Mouse (Mus musculus) forelimb bud, embryonic 11.5 days (tissue): ENCODE measurements at regions not wholly inside any gene's neighbourhood (a gene's known extent, or its start where the extent isn't known, plus 50 kb on each side); places are given as distances from the start of the nearest gene placed in this dataset.
"Not testable (repeated sequence)": the region's sequence is repeated elsewhere in the genome, so short reads cannot be mapped to it uniquely, and the experiment has no call there.

ENCODE experiments used
- DNase-seq: peaks from one replicate; pipeline ENCODE4 v3.0.0-alpha.2; 2012; ENCODE audit warnings: low read depth, low spot score

DNA sequence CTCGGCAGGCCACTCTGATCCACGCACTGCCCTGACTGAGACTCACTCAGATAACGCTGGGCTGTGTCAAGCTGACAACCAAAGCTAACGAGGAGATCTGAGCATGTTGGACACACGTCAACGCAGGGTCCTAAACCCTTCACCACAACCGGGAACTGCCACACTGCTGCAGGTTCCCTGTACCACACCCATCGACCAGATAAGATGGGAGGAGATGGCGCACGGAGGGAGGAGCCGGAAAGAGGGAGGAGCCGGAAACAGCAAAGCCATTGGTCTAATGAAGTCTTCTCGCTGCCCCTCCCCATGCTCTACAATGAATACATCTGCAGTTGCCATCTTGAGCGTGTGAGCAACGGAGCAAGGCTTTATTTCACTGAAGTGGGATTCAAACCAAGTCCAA, 182.9 kb upstream of the Rpl38 start:
- no peak for DNase-seq

DNA sequence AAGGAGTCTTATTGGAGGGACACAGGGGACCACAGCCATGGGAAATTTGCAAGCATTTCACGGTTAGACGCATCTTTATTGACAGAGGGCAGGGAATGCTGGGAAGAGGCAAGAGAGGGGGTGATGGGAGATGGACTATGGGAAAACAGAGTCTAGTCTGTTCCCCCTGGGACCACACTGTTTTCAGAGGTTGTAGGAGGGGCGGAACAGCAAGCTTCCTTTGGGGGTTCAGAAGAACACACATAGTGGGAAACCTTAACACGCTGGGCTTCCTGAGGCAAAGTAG, 183.7 kb upstream of the Rpl38 start:
- no peak for DNase-seq

DNA sequence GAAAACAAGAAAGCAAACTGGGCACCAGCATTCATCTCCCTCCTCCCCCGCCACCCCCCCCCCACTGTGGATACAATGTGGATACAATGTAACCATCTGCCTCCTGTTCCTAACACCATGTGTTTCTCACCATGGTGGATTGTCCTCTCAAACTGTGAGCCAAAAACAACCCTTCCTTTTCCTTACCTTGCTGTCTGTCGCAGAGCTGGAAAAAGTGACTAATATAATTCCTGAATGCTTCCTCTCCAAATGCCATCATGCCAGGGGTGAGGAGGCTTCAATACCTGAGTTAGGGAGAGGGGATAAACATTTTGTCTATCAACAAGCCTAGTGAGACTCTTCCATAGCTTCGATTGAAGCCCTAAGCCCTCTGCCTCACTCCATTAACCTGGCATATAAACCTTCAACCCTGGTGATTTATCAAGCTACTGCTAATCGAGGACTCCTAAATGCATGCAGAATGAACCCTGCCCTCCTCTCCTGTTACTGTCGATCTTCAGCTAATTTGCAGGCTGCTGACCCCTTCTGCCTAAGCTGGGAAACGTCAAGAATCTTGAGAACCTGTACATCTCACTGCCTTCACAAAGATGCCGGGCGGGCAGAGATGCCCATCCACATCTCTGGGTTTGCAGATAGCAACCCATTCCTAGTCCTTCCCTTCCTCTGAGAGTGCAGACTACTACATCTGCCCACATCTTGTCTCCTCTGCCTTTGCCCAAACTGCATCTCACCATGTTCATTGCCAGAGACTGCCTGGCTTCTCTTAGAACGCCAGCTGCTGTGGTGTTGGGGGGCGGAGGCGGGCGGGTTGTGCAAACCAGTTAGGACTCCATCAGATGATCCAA, 184.3 kb upstream of the Rpl38 start:
- no peak for DNase-seq

DNA sequence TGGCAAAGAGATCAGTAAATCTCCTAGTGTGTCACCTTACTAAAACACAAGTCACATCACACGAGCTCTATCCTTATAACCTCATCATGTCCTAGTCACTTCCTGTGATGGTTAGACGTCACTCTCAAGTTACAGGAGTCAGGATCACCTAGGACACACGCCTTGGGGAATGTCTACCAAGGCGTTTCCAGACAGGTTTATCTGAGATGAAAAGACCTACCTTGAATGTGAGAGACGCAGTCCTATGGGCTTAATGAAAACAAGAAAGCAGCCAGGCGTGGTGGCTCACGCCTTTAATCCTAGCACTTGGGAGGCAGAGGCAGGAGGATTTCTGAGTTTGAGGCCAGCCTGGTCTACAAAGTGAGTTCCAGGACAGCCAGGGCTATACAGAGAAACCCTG, 185.0 kb upstream of the Rpl38 start:
- DNase-seq, result not testable (repeated sequence)

- no peak for DNase-seq
Measured at GRCm38 (mm10) chr11:114482070-114482469, 186.3 kb upstream of the Rpl38 start.

GRCm38 (mm10) chr11:114481037-114481436, 187.3 kb upstream of the Rpl38 start:
- no peak for DNase-seq

DNA sequence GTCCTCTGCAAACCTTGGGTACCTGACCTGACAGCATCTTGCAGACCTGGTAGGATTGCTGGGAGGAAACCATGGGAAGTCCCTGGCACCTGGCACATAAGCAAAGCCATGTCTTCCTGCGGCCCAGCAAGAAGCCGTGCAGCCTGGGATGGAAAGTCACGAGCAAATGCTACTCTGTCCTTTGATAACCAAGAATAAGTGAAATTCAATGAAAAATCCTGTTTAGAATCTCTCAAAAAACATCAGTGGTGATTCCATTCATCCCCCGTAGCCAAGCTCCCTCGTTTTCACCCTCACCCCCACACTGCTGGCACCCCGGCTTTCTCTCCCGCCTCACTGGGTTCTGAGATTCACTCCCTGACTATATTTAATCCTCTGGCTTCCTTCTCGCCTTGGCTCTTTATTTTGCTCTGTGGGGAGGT, 188.2 kb upstream of the Rpl38 start:
- no peak for DNase-seq

DNA sequence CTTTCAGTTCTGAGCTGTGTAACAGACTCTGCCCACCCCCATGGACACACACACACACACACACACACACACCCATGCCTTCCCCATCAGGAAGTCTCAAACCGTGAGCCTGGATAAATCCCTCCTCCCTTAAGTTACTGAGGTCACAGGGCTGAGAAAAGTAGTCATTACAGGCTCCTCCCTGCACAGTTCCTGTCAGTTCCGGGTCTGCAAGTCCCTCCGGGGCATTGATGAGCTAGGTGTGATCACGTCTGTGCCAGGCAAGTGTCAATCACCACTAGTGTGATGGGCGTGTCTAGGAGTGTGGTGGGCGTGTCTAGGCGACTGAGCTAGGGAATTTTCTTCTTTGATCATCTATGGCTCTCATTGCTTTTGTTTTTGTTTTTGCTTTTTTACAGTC, 189.6 kb upstream of the Rpl38 start:
- DNase-seq, result no peak

GRCm38 (mm10) chr11:114477365-114477764, 191.0 kb upstream of the Rpl38 start:
- no peak for DNase-seq

DNA sequence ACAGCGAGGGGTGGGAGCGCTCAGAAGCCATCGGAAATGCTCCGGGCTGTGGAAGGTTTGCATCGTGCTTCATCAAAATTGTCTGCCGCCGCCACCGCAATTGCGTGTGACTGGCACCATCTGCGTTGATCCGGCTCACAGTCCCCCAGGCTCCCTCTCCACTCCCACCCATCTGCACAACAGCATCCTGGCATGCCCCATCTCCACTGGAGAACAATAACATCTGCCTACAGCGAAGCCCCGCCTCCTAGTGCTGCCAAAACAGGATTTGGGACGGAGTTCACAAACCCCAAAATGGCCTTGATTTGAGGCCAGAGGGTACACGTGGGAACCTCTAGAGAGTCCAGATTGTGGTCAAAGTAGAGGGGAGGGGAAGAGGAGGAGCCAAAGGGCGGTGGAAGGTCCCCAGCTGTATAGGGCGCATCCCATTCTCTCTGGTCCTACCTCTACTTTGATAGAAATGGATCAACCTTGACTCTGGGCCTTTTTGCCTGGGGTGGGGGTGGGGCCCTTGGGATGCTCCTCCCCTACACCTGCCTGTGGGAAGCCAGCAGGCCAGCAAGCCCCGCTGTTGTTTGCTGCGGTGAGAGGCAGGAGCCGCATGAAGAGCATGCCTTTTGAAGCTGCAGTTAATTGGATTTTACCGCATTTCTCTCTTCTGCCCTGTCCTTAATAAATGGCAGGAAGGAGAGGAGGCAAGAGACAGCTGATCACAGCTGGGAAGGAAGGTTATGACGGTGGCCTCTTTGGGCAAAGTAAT, 195.6 kb upstream of the Rpl38 start:
- DNase-seq, result no peak

DNA sequence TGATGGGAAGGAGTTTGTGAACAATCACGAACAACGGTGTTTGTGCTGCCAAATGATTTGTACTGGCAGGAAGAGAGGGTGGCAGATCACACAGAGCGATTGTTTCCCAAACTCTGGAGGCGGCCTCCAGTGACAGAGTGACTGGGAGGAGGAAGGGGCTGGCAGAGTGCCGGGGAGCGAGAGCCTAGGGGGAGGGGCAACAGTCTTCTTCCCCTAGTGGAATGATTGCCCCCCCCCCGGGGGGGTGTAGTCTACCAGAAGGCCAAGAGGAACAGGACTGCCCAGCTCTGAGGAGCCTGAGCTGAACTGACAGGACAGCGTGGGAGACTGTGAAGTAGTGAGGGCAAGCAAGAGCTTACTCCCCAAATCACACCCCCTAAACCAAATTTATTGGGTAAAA, 199.9 kb upstream of the Rpl38 start:
- DNase-seq, result peak; percentile 57

GRCm38 (mm10) chr11:114467803-114468202, 200.5 kb upstream of the Rpl38 start:
- peak; percentile 69 for DNase-seq

DNA sequence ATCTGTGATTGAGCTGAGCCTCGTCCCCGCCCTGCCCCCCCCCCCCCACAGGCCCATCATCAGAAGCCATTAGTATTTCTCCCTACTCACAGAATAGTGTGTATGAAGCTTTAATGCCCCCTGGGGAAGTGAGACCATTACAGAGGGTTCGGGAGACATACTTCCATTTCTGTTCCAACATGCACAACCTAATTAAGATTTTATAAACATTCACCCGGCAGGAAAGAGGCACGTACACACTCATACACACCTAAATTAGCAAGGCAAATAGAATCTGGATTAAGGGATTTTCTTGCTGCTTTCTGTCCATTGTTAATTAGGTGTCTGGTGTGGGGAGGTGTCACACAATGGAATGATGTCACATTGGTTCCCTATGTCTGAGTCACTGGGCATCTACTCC, 202.8 kb upstream of the Rpl38 start:
- no peak for DNase-seq

DNA sequence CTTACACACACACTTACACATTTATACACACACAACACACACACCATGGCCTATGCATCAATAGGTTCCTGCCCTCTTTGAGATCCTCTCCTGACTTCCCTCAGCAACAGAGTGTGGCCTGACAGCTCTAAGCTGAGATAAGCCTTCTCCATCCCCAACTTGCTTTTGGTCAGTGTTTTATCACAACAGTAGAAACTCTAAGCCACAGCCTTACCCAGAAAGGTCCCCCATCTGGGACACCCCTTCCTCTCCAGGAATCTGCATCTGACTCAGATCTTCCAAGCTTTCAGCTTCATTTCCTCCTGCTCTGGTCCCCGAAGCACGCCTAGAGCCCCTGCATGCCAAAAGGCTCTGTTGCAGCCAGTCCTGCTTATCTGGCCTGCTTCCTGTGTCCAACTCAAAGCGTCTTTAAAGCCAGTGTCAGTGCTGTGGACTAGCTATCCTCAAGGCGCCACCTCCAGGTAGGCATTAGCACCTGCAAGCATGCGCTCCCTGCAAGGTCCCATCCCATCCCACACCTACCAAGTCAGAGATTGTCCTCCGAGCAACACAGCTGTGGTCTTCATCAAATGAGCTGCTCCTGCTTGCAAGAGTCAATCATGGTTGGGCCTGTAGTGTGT, 205.5 kb upstream of the Rpl38 start:
- DNase-seq, result no peak

- DNase-seq, result no peak
Measured at GRCm38 (mm10) chr11:114454876-114455330, 213.4 kb upstream of the Rpl38 start.

DNA sequence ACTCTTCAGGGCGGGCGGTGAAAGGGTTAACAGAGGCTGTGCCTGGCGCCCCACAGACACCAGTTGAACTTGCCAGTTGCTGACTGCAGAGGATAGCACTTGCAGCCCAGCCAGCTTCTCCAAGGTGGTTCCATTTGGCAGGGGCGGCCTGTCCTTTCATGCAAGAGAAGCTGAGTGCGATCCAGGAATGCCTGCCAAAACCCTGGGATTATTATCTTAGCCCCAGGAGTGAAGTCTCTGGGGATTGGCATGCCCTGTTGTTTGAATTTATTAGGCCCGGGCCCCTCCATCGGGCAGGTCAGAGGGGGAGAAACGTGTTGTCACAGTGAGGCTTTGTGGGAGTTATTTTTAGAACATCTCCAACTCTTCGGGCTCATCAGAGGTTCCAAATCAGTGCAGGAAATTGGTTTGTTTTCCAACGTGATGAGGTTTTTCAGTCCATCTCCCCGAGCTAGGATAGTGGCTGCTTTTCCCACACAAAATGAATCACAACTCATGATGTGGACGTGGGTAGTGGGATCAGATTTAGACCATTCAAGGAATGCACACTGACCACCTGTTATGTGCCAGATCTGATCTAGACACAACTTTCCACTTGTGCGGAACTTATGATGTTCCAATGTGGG, 219.4 kb upstream of the Rpl38 start:
- DNase-seq, result no peak

- no peak for DNase-seq
Measured at GRCm38 (mm10) chr11:114447461-114447847, 220.9 kb upstream of the Rpl38 start.

- no peak for DNase-seq
Measured at GRCm38 (mm10) chr11:114446617-114447460, 221.5 kb upstream of the Rpl38 start.

GRCm38 (mm10) chr11:114446075-114446616, 222.2 kb upstream of the Rpl38 start:
- no peak for DNase-seq

DNA sequence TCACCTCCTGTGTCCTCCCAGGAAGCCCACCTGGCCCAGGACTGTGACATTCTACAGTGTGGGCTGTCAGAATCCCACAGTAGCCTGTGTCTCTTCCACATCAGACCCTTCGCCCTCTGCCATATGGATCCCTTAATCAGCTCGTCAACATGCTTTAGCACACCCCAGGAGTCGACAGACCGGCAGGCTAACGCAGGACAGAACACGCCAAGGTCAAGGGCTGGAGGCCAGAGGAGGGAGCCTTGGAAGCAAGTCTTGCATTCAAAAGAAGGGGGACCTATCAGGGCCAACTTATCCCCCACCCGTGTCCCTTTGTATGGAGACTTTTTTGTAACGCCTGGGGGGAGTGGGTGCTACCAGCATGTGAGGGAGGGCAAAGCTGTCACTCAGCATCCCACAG, 224.1 kb upstream of the Rpl38 start:
- no peak for DNase-seq

- DNase-seq, result no peak
Measured at GRCm38 (mm10) chr11:114443444-114443843, 224.9 kb upstream of the Rpl38 start.
